Mouse (Mus musculus) c-Kit-positive CD71-negative TER-119-negative erythroid progenitor cells, embryonic 14.5 days (primary cell): ENCODE results near the gene U2surp.
A peak's percentile ranks its signal among the peaks of the same experiment; 100 is the strongest.

ENCODE experiments used
- DNase-seq: peaks from one replicate; pipeline ENCODE4 v3.0.0-alpha.2; 2013; ENCODE audit warnings: low read depth

The U2surp gene

DNA sequence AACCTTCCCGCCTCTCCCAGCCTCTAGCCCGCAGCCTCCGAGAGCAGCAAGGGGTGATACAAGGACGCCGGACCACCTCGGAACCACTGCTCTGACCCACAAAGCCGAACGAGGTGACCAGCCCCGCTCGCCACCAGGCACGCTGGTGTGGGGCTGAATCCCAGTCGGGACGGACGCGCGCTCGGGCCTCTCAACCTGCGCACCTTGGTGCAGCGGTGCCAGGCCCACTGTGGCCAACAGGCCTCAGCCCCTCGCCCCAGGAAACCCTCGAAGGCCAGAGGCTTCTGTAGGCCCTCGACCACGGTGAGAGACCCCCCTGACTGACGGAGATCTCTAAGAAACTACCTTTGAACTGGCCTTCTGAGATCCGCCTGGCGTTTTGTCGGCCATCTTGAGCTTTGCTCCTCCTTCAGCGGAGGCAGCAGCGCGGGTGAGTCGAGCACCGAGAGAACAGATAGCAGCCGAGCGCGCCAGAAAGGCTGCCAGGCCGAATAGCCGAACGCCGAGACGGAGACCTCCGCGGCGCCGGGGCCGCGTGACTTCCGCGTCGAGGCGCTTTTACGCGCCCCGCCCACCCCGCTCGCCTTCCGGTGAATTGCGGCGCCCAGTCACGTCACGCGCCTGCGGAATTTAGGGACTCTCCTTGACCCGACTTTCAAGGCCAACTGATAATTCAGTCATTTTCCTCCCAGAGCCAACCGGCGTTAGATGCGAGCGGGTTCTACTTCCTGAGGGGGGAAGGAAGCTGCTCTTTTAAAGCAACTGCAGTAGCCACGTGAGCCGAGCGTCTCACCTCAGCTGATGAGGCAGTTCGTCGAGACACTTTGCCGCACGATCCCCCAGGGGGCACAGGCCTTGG lies at the start of gene U2surp:
Gene U2surp (minus strand): TSS at position 525 of the 859 bp plus-strand sequence.
- DNase-seq, result peak; percentile 86

DNA sequence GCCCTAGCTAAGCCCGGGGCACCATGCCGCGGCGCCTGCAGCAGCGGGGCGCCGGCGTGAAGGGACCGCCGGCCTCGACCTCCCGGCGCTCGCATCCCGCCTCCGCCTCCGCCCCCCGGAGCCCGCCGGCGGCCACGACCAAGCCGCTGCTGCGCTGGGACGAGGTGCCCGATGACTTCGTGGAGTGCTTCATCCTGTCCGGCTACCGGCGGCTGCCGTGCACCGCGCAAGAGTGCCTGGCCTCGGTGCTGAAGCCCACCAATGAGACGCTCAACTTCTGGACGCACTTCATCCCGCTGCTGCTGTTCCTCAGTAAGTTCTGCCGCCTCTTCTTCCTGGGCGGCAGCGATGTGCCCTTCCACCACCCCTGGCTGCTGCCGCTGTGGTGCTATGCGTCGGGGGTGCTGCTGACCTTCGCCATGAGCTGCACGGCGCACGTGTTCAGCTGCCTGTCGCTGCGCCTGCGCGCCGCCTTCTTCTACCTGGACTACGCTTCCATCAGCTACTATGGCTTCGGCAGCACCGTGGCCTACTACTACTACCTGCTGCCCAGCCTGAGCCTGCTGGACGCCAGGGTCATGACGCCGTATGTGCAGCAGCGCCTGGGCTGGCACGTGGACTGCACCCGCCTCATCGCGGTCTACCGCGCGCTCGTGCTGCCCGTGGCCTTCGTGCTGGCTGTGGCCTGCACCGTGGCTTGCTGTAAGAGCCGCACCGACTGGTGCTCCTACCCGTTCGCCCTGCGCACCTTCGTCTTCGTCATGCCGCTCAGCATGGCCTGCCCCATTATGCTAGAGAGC lies 48.3 kb upstream of the U2surp start:
- no peak for DNase-seq

- no peak for DNase-seq
Observed at GRCm38 (mm10) chr9:95559059-95559935, 47.5 kb upstream of the U2surp start, which contains the start of gene Paqr9. Gene Paqr9, plus strand, starts transcription at chr9:95559657.

DNA sequence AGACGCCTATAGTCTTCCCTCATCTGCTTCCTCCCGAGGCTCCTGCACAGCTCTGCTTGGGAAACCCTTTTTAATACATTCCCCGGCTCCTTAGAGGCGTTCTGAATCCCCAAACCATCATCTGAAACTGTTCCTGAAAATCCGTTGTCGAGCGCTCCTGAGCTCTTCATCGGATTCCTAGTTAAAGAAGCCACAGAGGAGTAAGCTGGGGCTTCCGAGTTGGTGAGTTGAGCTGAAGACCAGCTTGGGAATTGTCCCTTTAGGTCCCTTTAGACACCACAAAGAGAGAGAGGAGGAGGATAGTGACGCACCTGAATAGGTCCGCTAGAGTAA lies 46.9 kb upstream of the U2surp start:
- DNase-seq, result no peak

- no peak for DNase-seq
Observed at GRCm38 (mm10) chr9:95557722-95558121, 45.9 kb upstream of the U2surp start.

GRCm38 (mm10) chr9:95556067-95556512 lies 44.3 kb upstream of the U2surp start:
- DNase-seq, result no peak

- DNase-seq, result no peak
Observed at GRCm38 (mm10) chr9:95555233-95555740, 43.5 kb upstream of the U2surp start.

- DNase-seq, result no peak
Observed at GRCm38 (mm10) chr9:95554231-95555221, 42.7 kb upstream of the U2surp start.

GRCm38 (mm10) chr9:95552175-95552705 lies 40.4 kb upstream of the U2surp start:
- no peak for DNase-seq

DNA sequence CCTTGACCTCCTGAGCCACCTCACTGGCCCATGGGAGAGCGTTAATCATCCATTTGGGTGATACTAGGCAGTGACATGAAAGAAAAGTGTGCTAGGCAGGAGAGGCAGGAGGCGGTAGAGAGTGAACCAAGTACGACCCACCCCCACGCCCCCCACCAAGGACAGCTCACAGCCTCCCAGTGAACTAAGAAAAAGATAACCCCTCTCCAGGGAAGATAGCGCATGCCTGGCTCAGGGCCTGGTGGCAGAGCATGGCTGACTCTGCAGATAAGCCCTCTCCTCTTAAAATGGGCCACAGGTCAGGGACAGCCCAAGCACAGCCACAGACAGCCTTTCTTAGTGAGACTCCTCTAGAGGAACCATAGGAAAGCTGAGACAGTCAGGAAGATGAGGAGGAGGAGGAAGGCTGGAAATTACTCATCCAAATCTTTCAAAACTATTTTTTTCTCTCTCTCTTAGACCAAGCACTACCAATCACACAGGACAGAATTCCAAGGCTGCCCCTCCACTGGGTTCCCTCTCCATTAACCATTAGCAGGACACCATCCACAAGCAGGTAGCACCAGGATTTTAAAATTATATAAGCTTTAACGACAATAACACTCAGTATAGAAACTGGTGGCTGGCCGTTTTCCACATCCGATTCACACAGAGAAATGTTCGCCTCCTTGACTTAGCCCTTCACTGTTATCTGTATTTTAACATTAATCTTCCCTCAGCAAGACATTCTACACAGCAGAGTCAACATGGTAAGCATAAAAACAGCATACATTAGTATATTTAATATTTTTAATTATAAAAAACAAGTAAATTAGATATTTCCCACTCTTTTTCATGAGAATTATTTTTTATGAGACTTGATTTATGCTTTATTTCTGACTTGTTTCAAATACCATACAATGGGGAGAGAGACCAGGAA lies 39.3 kb upstream of the U2surp start:
- DNase-seq, result no peak

DNA sequence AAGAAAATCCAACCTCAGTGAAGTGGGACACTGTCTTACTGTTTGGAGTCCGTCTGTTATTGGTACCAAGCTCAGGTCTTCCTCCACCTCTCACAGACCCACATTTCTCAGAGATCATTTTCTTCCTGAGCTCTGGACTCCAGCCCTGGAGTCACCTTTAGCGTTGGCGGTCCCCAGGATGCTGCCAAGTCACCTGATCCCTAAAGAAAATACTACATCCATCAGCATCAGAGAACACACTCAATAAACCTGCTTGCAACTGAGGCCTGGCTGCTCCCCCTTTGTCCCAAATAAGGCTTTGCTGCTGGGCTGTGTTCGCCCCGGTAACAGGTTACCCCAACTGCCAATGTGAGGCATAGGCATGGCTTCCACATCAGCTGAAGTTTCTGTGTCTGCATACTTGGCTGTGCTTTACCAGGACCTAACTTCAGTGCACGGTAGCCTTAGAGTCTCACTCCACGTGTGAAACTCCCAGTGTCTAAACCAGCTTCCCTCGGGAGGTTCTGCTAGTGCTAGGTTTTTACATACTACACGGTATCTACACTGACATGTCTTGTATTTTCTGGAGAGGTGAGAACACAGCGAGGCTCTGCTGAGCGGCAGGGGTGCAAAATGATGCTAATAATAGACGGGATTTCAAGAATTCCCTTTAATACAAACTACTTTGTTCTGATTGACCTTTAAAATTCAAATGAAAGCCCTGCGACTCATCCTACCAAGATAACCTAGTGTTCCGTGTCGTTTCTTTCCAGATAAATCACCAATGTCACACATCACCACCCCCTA lies 38.0 kb upstream of the U2surp start:
- no peak for DNase-seq

DNA sequence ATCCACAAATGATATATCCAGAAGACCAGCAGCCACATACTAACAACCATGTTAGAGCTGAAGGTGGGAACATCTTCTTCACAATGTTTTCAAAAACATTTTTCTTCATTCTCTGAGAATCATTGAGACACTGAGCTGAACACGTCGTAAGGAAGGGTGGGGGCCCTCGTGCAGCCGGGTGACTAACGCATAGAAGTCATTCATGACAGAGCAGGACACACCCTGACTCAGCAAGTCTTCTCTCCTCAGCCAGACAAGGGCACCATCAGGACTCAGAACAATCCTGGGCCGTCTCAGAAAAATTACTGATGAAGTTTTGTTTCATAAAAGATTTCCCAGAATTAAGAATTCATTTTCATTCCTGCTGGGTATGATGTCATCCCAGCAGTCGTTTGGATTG lies 34.9 kb upstream of the U2surp start:
- no peak for DNase-seq

- DNase-seq, result no peak
Observed at GRCm38 (mm10) chr9:95544598-95544997, 32.8 kb upstream of the U2surp start.

DNA sequence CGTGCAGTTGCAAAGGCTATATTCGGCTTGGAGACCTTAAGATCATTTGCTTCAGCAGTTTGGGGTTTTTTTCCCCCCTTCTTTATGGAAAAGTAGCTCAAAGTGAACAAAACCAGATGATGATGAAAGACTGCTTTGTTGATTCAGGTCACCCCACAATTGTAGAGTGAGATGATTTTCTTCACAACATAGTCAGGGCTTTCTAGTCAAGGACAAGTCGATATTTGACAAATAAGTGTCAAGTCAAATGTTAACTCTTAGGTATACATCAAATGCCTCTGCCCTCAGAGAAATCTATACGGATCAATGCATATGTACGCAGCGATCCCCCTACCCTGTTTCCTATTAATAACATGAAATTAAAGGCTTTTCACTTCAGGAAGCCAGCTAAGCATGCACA lies 30.7 kb upstream of the U2surp start:
- DNase-seq, result no peak

- no peak for DNase-seq
Observed at GRCm38 (mm10) chr9:95541650-95542432, 30.0 kb upstream of the U2surp start.

GRCm38 (mm10) chr9:95541208-95541607 lies 29.4 kb upstream of the U2surp start:
- DNase-seq, result no peak

DNA sequence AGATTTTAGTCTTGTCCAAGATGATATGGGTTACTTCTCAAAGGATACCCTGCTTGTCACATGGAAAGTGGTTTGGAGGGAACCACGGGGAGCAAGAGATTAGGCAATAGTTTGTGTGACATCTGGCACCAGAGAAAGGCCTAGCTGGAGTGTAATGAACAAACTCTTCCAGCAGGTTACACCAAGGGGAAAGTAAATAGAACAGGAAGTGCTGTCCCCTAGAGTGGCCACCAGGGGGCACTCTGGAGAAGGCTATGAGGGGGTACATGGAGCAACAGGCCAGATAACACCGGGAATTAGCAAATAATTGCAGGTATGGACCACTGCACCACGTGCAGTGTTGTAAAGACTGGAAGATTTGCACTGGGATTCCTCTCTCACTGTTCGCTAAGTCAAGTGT lies 28.7 kb upstream of the U2surp start:
- peak; percentile 48 for DNase-seq
